Mouse (Mus musculus) kidney, embryonic 14.5 days (tissue): ENCODE measurements around the gene Mcat. TPM values are rescaled to one million over a fixed set of nuclear protein-coding genes. Genes with fewer than 3 reads are reported as not detected.

ENCODE experiments used
- ATAC-seq: fragments of 200-750 bp; cut with Nextera tagmentation; 2 replicates; pipeline ENCODE4 v1.8.0; 2017; ENCODE audit warnings: moderate number of reproducible peaks, mild to moderate bottlenecking, moderate TSS enrichment, moderate library complexity; ENCODE audit not compliant: low FRiP score, low TSS enrichment
- H3K27ac ChIP-seq: fragments of 300-500 bp; sonication (generic); 2 replicates; pipeline ENCODE4 v1.5.1; 2014; ENCODE audit warnings: low read depth, mild to moderate bottlenecking, low read length, moderate library complexity, mixed read lengths
- H3K27me3 ChIP-seq: fragments of 300-500 bp; sonication (generic); 2 replicates; pipeline ENCODE4 v1.6.1; 2014; ENCODE audit warnings: mild to moderate bottlenecking, low read length; ENCODE audit not compliant: control insufficient read depth, insufficient read depth
- H3K36me3 ChIP-seq: fragments of 300-500 bp; sonication (generic); 2 replicates; pipeline ENCODE4 v1.6.1; 2014; ENCODE audit warnings: low read length, mixed read lengths; ENCODE audit not compliant: control insufficient read depth, insufficient read depth
- H3K4me1 ChIP-seq: fragments of 300-500 bp; sonication (generic); 2 replicates; pipeline ENCODE4 v1.6.1; 2014; ENCODE audit warnings: low read length, mixed read lengths; ENCODE audit not compliant: control insufficient read depth, insufficient read depth
- H3K4me2 ChIP-seq: fragments of 300-500 bp; sonication (generic); replicated peaks from 2 replicates; pipeline ENCODE4 v1.6.1; 2014; ENCODE audit warnings: low read depth, mild to moderate bottlenecking, low read length
- H3K4me3 ChIP-seq: fragments of 300-500 bp; sonication (generic); 2 replicates; pipeline ENCODE4 v1.5.1; 2014; ENCODE audit warnings: mild to moderate bottlenecking, low read length
- H3K9ac ChIP-seq: fragments of 300-500 bp; sonication (generic); 2 replicates; pipeline ENCODE4 v1.6.1; 2014; ENCODE audit warnings: low read depth, mild to moderate bottlenecking, low read length, moderate library complexity
- H3K9me3 ChIP-seq: fragments of 300-500 bp; sonication (generic); 2 replicates; pipeline ENCODE4 v1.6.1; 2016; ENCODE audit warnings: low read length; ENCODE audit not compliant: control insufficient read depth
- WGBS: fragments of 180-500 bp; shearing (Covaris S2); extraction: QIAGEN DNeasy Blood & Tissue Kit; methylation state at CpG from one replicate; pipeline ENCODE4 v1.1.7; 2014; 5-methylcytosine and 5-hydroxymethylcytosine counted together
- polyA plus RNA-seq: library from polyadenylated mRNA; unstranded; fragments of >200 nt; fragmentation: Nextera tagmentation; extraction: Ambion mirVana; gene quantifications from 2 replicates; pipeline ENCODE4 v1.2.1, GENCODE M21; 2014

Mcat gene
- polyA plus RNA-seq, 1 experiment from 2014 or later = 43.7 TPM

- no peak overlapping the region for H3K27ac ChIP-seq
- 38% methylated on average over 7 of the region's 7 CpGs for WGBS
Observed at GRCm38 (mm10) chr15:83595364-83595711, 31.8 kb upstream of the Mcat start.

GRCm38 (mm10) chr15:83594513-83595363, 31.2 kb upstream of the Mcat start, which contains the start of gene Ttll12:
Ttll12 (minus strand) TSS chr15:83595157.
- H3K9me3 ChIP-seq = no peaks in the 10 kb centered on the region
- peaks cover 13% of the 10 kb centered on the region for H3K4me1 ChIP-seq
- whole genome bisulfite sequencing = under 1% methylated on average over 68 of the region's 68 CpGs

More at GRCm38 (mm10) chr15:83595364-83595711, 31.8 kb upstream of the Mcat start:
- peak overlapping the region; percentile 78 for H3K4me3 ChIP-seq
- H3K36me3 ChIP-seq = no peaks in the 10 kb centered on the region; the same call in 1 of the 2 replicates
- H3K4me1 ChIP-seq = peaks cover 13% of the 10 kb centered on the region
- no peaks in the 10 kb centered on the region for H3K27me3 ChIP-seq
- no peak for ATAC-seq
- peak overlapping the region; percentile 68 for H3K4me2 ChIP-seq
- no peaks in the 10 kb centered on the region for H3K9me3 ChIP-seq
- H3K9ac ChIP-seq = peak overlapping the region; percentile 77

GRCm38 (mm10) chr15:83593702-83594512, 30.3 kb upstream of the Mcat start:
- Histone ChIP-seq H3K4me1 (peaks cover 13% of the 10 kb centered on the region), H3K9ac (peak overlapping the region; percentile 77), H3K27ac (no peak overlapping the region), H3K27me3 (no peaks in the 10 kb centered on the region), H3K9me3 (no peaks in the 10 kb centered on the region), H3K4me2 (peak overlapping the region; percentile 68), H3K4me3 (peak overlapping the region; percentile 78), H3K36me3 (no peaks in the 10 kb centered on the region; the same call in 1 of the 2 replicates)
- 6% methylated on average over 19 of the region's 19 CpGs for WGBS
- ATAC-seq = peak; percentile 58

More at GRCm38 (mm10) chr15:83594513-83595363, 31.2 kb upstream of the Mcat start, which contains the start of gene Ttll12:
- Histone ChIP-seq H3K4me3 (peak within 1 kb of the TSS; percentile 78), H3K27ac (no peak within 1 kb of the TSS; the same call in 1 of the 2 replicates), H3K27me3 (no peaks in the 10 kb centered on the region), H3K4me2 (peak within 1 kb of the TSS; percentile 68), H3K36me3 (no peaks in the 10 kb centered on the region; the same call in 1 of the 2 replicates), H3K9ac (peak within 1 kb of the TSS; percentile 77)
- ATAC-seq = peak; percentile 93

- H3K9ac ChIP-seq = peak overlapping the region; percentile 28; the same call in 1 of the 2 replicates
- peaks cover 13% of the 10 kb centered on the region for H3K4me1 ChIP-seq
- no peak overlapping the region for H3K27ac ChIP-seq
- H3K9me3 ChIP-seq = no peaks in the 10 kb centered on the region
- no peaks in the 10 kb centered on the region for H3K27me3 ChIP-seq
- H3K36me3 ChIP-seq = peaks cover 5% of the 10 kb centered on the region; the same call in 1 of the 2 replicates
- no peak overlapping the region; the same call in 1 of the 2 replicates for H3K4me2 ChIP-seq
- H3K4me3 ChIP-seq = peak overlapping the region; percentile 78; the same call in 1 of the 2 replicates
- no peak for ATAC-seq
Observed at GRCm38 (mm10) chr15:83593189-83593585, 29.6 kb upstream of the Mcat start.

- 74% methylated on average over 8 of the region's 8 CpGs for WGBS
- Histone ChIP-seq H3K4me2 (no peak overlapping the region), H3K9ac (no peak overlapping the region; the same call in 1 of the 2 replicates), H3K27ac (no peak overlapping the region), H3K27me3 (no peaks in the 10 kb centered on the region), H3K4me3 (no peak overlapping the region), H3K36me3 (peaks cover 7% of the 10 kb centered on the region; the same call in 1 of the 2 replicates), H3K4me1 (peaks cover 13% of the 10 kb centered on the region), H3K9me3 (no peaks in the 10 kb centered on the region)
- ATAC-seq = no peak
Observed at GRCm38 (mm10) chr15:83592260-83593188, 28.9 kb upstream of the Mcat start.

GRCm38 (mm10) chr15:83591758-83592157, 28.2 kb upstream of the Mcat start:
- ATAC-seq = no peak
- 82% methylated on average over 6 of the region's 6 CpGs for WGBS
- peaks cover 13% of the 10 kb centered on the region for H3K4me1 ChIP-seq
- no peak overlapping the region for H3K4me3 ChIP-seq
- H3K9ac ChIP-seq = no peak overlapping the region
- H3K27me3 ChIP-seq = no peaks in the 10 kb centered on the region
- no peaks in the 10 kb centered on the region for H3K9me3 ChIP-seq
- no peak overlapping the region for H3K4me2 ChIP-seq
- H3K36me3 ChIP-seq = peaks cover 13% of the 10 kb centered on the region
- no peak overlapping the region for H3K27ac ChIP-seq

GRCm38 (mm10) chr15:83590841-83591240, 27.3 kb upstream of the Mcat start:
- Histone ChIP-seq H3K4me1 (peaks cover 13% of the 10 kb centered on the region), H3K4me2 (no peak overlapping the region), H3K36me3 (peaks cover 22% of the 10 kb centered on the region), H3K4me3 (no peak overlapping the region), H3K27ac (no peak overlapping the region), H3K9ac (no peak overlapping the region), H3K27me3 (no peaks in the 10 kb centered on the region), H3K9me3 (peaks cover 7% of the 10 kb centered on the region; the same call in 1 of the 2 replicates)
- no peak for ATAC-seq
- 86% methylated on average over 4 of the region's 4 CpGs for WGBS

- ATAC-seq = no peak
- WGBS = 90% methylated on average over 6 of the region's 6 CpGs
- no peaks in the 10 kb centered on the region for H3K4me1 ChIP-seq
Observed at GRCm38 (mm10) chr15:83584741-83585220, 21.2 kb upstream of the Mcat start.

More at GRCm38 (mm10) chr15:83584741-83585220, 21.2 kb upstream of the Mcat start:
- no peak overlapping the region for H3K27ac ChIP-seq
- H3K27me3 ChIP-seq = no peaks in the 10 kb centered on the region
- no peak overlapping the region for H3K4me2 ChIP-seq
- no peak overlapping the region for H3K4me3 ChIP-seq
- no peak overlapping the region for H3K9ac ChIP-seq
- H3K36me3 ChIP-seq = peaks cover 80% of the 10 kb centered on the region
- peaks cover 9% of the 10 kb centered on the region; the same call in 1 of the 2 replicates for H3K9me3 ChIP-seq
